Comparison of ENCODE assay signal across 21 mouse cellular contexts in the genomic region with DNA sequence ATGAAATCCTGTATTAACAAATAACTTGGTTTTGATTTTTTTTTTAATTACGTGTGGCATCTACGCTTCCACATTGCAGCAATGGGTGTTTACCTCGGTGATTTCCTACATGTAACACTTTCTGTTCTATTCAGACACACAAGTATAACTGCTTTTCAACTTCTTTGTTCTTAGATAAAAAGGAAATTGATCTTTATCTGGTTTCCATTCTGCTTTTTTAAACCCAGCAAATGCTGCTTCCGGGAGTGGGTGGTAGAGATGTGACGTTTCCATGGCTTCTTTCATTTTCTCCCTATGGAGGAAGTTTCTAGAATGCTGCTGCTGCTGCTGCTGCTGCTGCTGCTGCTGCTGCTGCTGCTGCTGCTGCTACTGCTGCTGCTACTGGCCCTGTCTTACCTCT.
A peak's percentile ranks its signal among the peaks of the same experiment; 100 is the strongest.
DNase-seq lines count a peak whose midpoint lies in the region; ATAC-seq lines count a peak whose summit lies in the region.
"Had no signal": no experiment of that assay in that cellular context is flagged by ENCODE, and none has a peak within 500 bp of the region (broad histone marks: within the 10 kb centered on the region; RNA-seq: fewer than 3 reads in every experiment).

No protein-coding gene starts in this region.

- H3K4me2 ChIP-seq in kidney, embryonic 16.5 days (replicated peaks; ENCODE audit: low read depth, low read length), result no peak overlapping the region
- H3K4me2 ChIP-seq: forebrain, embryonic 13.5 days; liver, embryonic 13.5 days had no signal

- ATAC-seq in kidney, embryonic 16.5 days (ENCODE audit: low FRiP score, low TSS enrichment), result no peak
- ATAC-seq: forebrain, embryonic 13.5 days; hindbrain, postnatal 0 days; lung, postnatal 0 days had no signal

- H3K4me3 ChIP-seq in kidney, embryonic 16.5 days (ENCODE audit: low read length), result no peak overlapping the region
- no peak overlapping the region for H3K4me3 ChIP-seq in hindbrain, embryonic 10.5 days
- H3K4me3 ChIP-seq: forebrain, embryonic 13.5 days; gastrocnemius, adult 2 months; heart, embryonic 10.5 days; limb, embryonic 10.5 days; liver, embryonic 13.5 days had no signal

- H3K9me3 ChIP-seq in kidney, embryonic 16.5 days (ENCODE audit: low read length), result no peaks in the 10 kb centered on the region
- H3K9me3 ChIP-seq in hindbrain, embryonic 10.5 days, result no peaks in the 10 kb centered on the region
- H3K9me3 ChIP-seq: forebrain, embryonic 13.5 days; heart, embryonic 10.5 days; limb, embryonic 10.5 days; liver, embryonic 13.5 days had no signal

- DNase-seq in kidney, adult 9 months, result peak; percentile 9
- peak; percentile 25 to 43 for DNase-seq in spleen, postnatal 36 days (ENCODE audit: low spot score in 2 of 2)
- no peak for DNase-seq in spleen, postnatal 10 days (ENCODE audit: low spot score in 2 of 2)
- peak; percentile 89 for DNase-seq in naive thymus-derived CD4-positive, alpha-beta T cell, adult 2 months (ENCODE audit: low read depth)
- DNase-seq in thymus, postnatal 4 days, result peak; percentile 42
- DNase-seq in left cerebral cortex, adult 8-10 months (ENCODE audit: low spot score in 2 of 2), result no peak
- DNase-seq in hindbrain, embryonic 10.5 days (ENCODE audit: low spot score), result no peak
- DNase-seq: adrenal gland, adult 8-10 months; cerebellum, adult 8-10 months; gastrocnemius, adult 2 months; heart, postnatal 14 days; liver, embryonic 13.5 days; midbrain, embryonic 14.5 days; right cerebral cortex, postnatal 25 days had no signal

- no peaks in the 10 kb centered on the region for H3K36me3 ChIP-seq in kidney, embryonic 16.5 days (ENCODE audit: insufficient read depth, low read length)
- H3K36me3 ChIP-seq in hindbrain, embryonic 10.5 days, result peaks cover 13% of the 10 kb centered on the region; the same call in 1 of the 2 replicates
- H3K36me3 ChIP-seq: heart, embryonic 10.5 days; limb, embryonic 10.5 days; liver, embryonic 13.5 days had no signal

- H3K27ac ChIP-seq in kidney, embryonic 16.5 days (ENCODE audit: low read length), result no peak overlapping the region
- no peak overlapping the region for H3K27ac ChIP-seq in hindbrain, embryonic 10.5 days
- H3K27ac ChIP-seq: forebrain, embryonic 13.5 days; gastrocnemius, adult 2 months; heart, embryonic 10.5 days; hindbrain, postnatal 0 days; kidney, postnatal 0 days; limb, embryonic 10.5 days; liver, embryonic 13.5 days had no signal

- no peaks in the 10 kb centered on the region for H3K27me3 ChIP-seq in kidney, embryonic 16.5 days (ENCODE audit: insufficient read depth, low read length)
- H3K27me3 ChIP-seq in hindbrain, embryonic 10.5 days (ENCODE audit: insufficient read depth, poor library complexity, severe bottlenecking), result peaks cover 3% of the 10 kb centered on the region; the same call in 1 of the 2 replicates
- H3K27me3 ChIP-seq: forebrain, embryonic 13.5 days; liver, embryonic 13.5 days had no signal

- no peaks in the 10 kb centered on the region for H3K4me1 ChIP-seq in kidney, embryonic 16.5 days (ENCODE audit: insufficient read depth, low read length)
- 0 out of 2 replicates have a peak, but pooled peaks cover 2% of the 10 kb centered on the region for H3K4me1 ChIP-seq in hindbrain, embryonic 10.5 days (replicated peaks)
- H3K4me1 ChIP-seq: heart, embryonic 10.5 days; liver, embryonic 13.5 days had no signal

- H3K9ac ChIP-seq in kidney, embryonic 16.5 days (replicated peaks; ENCODE audit: low read length), result no peak overlapping the region
- H3K9ac ChIP-seq: forebrain, embryonic 13.5 days; liver, embryonic 13.5 days had no signal

- 71% methylated on average over 5 of the region's 5 CpGs for WGBS in kidney, embryonic 16.5 days
- 85% methylated on average over 5 of the region's 5 CpGs for WGBS in hindbrain, embryonic 10.5 days

Comparison
In these comparisons a context has a peak if more than half of its experiments do, and no peak if none do; other contexts are left out.
1. DNase-seq: peak in kidney, adult 9 months (single experiment), spleen, postnatal 36 days (2 of 2), naive thymus-derived CD4-positive, alpha-beta T cell, adult 2 months (single experiment) and thymus, postnatal 4 days (single experiment); none in spleen, postnatal 10 days (0 of 2), left cerebral cortex, adult 8-10 months (0 of 2) and hindbrain, embryonic 10.5 days (single experiment).